Mouse (Mus musculus) lung, postnatal 0 days (tissue): ENCODE results near the gene Anxa6. TPM values are rescaled to one million over a fixed set of nuclear protein-coding genes. Genes with fewer than 3 reads are reported as not detected.
A peak's percentile ranks its signal among the peaks of the same experiment; 100 is the strongest.

Experiments used
- ATAC-seq: fragments of 200-750 bp; cut with Nextera tagmentation; 2 replicates; pipeline ENCODE4 v1.8.0; 2017; ENCODE audit warnings: moderate library complexity
- DNase-seq: peaks from one replicate; pipeline ENCODE4 v3.0.0-alpha.2; 2016; ENCODE audit warnings: low spot score
- H3K27ac ChIP-seq: fragments of 300-500 bp; sonication (generic); 2 replicates; pipeline ENCODE4 v1.5.1; 2014; ENCODE audit warnings: antibody characterized with exemption, mild to moderate bottlenecking, low read length, mixed read lengths
- H3K27me3 ChIP-seq: fragments of 300-500 bp; sonication (generic); replicated peaks from 2 replicates; pipeline ENCODE4 v1.6.1; 2014; ENCODE audit warnings: low read length, mixed read lengths; ENCODE audit not compliant: insufficient read depth
- H3K36me3 ChIP-seq: fragments of 300-500 bp; sonication (generic); 2 replicates; pipeline ENCODE4 v1.6.1; 2014; ENCODE audit warnings: low read length, mixed read lengths; ENCODE audit not compliant: insufficient read depth
- H3K4me1 ChIP-seq: fragments of 300-500 bp; sonication (generic); 2 replicates; pipeline ENCODE4 v1.6.1; 2014; ENCODE audit warnings: antibody characterized with exemption, low read depth, low read length, mixed read lengths; ENCODE audit not compliant: insufficient read depth
- H3K4me2 ChIP-seq: fragments of 300-500 bp; sonication (generic); replicated peaks from 2 replicates; pipeline ENCODE4 v1.6.1; 2014; ENCODE audit warnings: low read depth, mild to moderate bottlenecking, low read length, moderate library complexity, mixed read lengths
- H3K4me3 ChIP-seq: fragments of 300-500 bp; sonication (generic); 2 replicates; pipeline ENCODE4 v1.5.1; 2014; ENCODE audit warnings: low read depth, low read length
- H3K9ac ChIP-seq: fragments of 300-500 bp; sonication (generic); replicated peaks from 2 replicates; pipeline ENCODE4 v1.6.1; 2014; ENCODE audit warnings: low read depth, mild to moderate bottlenecking
- H3K9me3 ChIP-seq: fragments of 300-500 bp; sonication (generic); 2 replicates; pipeline ENCODE4 v1.6.1; 2016; ENCODE audit warnings: low read length, mixed read lengths
- CTCF ChIP-seq: IDR thresholded peaks from 2 replicates; pipeline ENCODE4 v1.5.1; 2016; ENCODE audit warnings: antibody characterized with exemption, mild to moderate bottlenecking
- EP300 ChIP-seq: IDR thresholded peaks from 2 replicates; pipeline ENCODE4 v1.6.1; 2016; ENCODE audit warnings: antibody characterized with exemption, mild to moderate bottlenecking, control low read depth
- WGBS: fragments of 180-500 bp; shearing (Covaris S2); extraction: QIAGEN DNeasy Blood & Tissue Kit; methylation state at CpG from one replicate; pipeline ENCODE4 v1.1.7; 2014; 5-methylcytosine and 5-hydroxymethylcytosine counted together
- polyA plus RNA-seq: library from polyadenylated mRNA; unstranded; fragments of >200 nt; fragmentation: Nextera tagmentation; extraction: Ambion mirVana; gene quantifications from 2 replicates; pipeline ENCODE4 v1.2.1, GENCODE M21; 2015

Anxa6 gene
- polyA plus RNA-seq, 1 experiment from 2014 or later, result 228 TPM

- Histone ChIP-seq H3K4me3 (no peak overlapping the region), H3K4me1 (peaks cover 4% of the 10 kb centered on the region), H3K27me3 (no peaks in the 10 kb centered on the region), H3K9me3 (no peaks in the 10 kb centered on the region), H3K36me3 (peaks cover 18% of the 10 kb centered on the region), H3K9ac (no peak overlapping the region), H3K4me2 (no peak overlapping the region), H3K27ac (no peak overlapping the region)
- TF ChIP-seq CTCF, result no peak
- TF ChIP-seq EP300, result no peak
- WGBS, result 82% methylated on average over 4 of the region's 4 CpGs
- ATAC-seq (no peak), DNase-seq (no peak)
Measured at GRCm38 (mm10) chr11:54974639-54975038, 58.6 kb downstream of the Anxa6 start.

- no peak for TF ChIP-seq CTCF
- peak; percentile 56; the same call in 1 of the 2 replicates for TF ChIP-seq EP300
- WGBS, result 42% methylated on average over 8 of the region's 8 CpGs
- Histone ChIP-seq H3K4me3 (no peak overlapping the region), H3K4me2 (no peak overlapping the region), H3K4me1 (peaks cover 4% of the 10 kb centered on the region), H3K36me3 (peaks cover 8% of the 10 kb centered on the region), H3K9me3 (no peaks in the 10 kb centered on the region), H3K9ac (no peak overlapping the region), H3K27me3 (no peaks in the 10 kb centered on the region), H3K27ac (peak overlapping the region; percentile 26; the same call in 1 of the 2 replicates)
- DNase-seq (peak; percentile 76), ATAC-seq (peak; percentile 83)
Measured at GRCm38 (mm10) chr11:54973481-54974212, 59.6 kb downstream of the Anxa6 start.

DNA sequence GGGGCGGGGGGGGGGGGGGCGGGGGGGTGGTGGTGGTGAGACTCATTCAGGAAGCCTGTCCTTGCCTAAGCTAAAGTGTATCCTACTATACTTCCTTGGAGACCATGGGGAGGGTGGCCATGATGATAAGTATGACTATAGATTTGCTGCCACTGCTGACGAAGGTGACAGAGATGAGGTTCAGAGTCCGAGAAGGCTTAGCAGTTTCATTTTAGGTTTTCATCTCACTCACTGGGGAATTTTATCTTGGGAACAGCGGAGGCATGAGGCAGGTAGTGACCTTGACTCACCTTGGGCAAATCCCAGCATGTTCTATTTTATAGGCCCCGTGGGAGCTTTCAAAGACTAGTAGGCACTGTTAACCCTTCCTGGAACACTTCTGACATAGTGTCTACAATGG, 60.5 kb downstream of the Anxa6 start:
- H3K27me3 ChIP-seq, result no peaks in the 10 kb centered on the region
- H3K4me3 ChIP-seq, result no peak overlapping the region
- WGBS, result 67% methylated on average over 5 of the region's 6 CpGs
- H3K4me1 ChIP-seq, result peaks cover 4% of the 10 kb centered on the region
- ATAC-seq, result no peak
- TF ChIP-seq CTCF, result no peak
- TF ChIP-seq EP300, result no peak
- H3K4me2 ChIP-seq, result no peak overlapping the region
- H3K36me3 ChIP-seq, result peaks cover 1% of the 10 kb centered on the region; the same call in 1 of the 2 replicates
- no peak overlapping the region for H3K9ac ChIP-seq
- no peak for DNase-seq
- no peaks in the 10 kb centered on the region for H3K9me3 ChIP-seq
- no peak overlapping the region for H3K27ac ChIP-seq

DNA sequence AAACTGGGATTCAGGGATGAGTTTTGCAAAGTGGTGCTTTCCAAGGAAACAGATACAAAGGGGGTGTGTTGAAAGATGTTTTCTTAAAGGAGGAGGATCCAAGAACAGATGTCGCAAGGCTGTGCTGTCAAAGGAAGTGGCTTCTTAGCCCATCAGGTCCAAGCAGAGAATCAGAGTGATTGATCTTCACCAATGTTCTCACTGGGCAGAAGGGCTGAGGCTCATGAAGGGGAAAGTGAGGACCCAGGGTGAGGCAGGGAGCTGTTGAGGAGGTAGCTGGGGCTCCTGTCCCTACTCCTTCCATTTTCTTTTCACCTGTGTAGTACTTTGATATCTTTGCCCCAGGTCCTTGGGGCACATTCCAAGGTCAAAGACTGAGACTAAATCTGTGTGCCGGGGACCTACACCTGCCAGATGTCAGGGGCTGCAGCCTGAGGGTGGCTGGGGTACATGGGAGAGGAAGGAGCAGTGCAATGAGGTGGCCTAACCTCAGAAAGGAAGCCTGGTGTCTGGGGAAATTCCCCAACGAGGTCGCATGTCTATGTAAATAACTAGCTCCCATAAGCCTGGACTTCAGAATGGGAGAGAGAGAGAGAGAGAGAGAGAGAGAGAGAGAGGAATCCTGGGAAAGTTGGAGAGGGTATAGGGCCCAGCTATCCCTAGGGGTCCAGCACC, 61.1 kb downstream of the Anxa6 start:
- Histone ChIP-seq H3K4me1 (peaks cover 4% of the 10 kb centered on the region), H3K27ac (no peak overlapping the region), H3K9ac (no peak overlapping the region), H3K9me3 (no peaks in the 10 kb centered on the region), H3K27me3 (no peaks in the 10 kb centered on the region), H3K36me3 (no peaks in the 10 kb centered on the region), H3K4me2 (no peak overlapping the region), H3K4me3 (no peak overlapping the region)
- peak; percentile 65 for DNase-seq
- WGBS, result 33% methylated on average over 4 of the region's 4 CpGs
- no peak for TF ChIP-seq EP300
- TF ChIP-seq CTCF, result no peak
- peak; percentile 20; the same call in 1 of the 2 replicates for ATAC-seq

GRCm38 (mm10) chr11:54971365-54972048, 61.7 kb downstream of the Anxa6 start:
- ATAC-seq, result peak; percentile 47

GRCm38 (mm10) chr11:54965234-54965633, 68.0 kb downstream of the Anxa6 start:
- ATAC-seq (no peak), DNase-seq (peak; percentile 27)
- 60% methylated on average over 6 of the region's 6 CpGs for WGBS
- no peaks in the 10 kb centered on the region for H3K36me3 ChIP-seq
- H3K27me3 ChIP-seq, result no peaks in the 10 kb centered on the region
- H3K9me3 ChIP-seq, result no peaks in the 10 kb centered on the region
- no peak for TF ChIP-seq CTCF
- TF ChIP-seq EP300, result no peak
- no peaks in the 10 kb centered on the region for H3K4me1 ChIP-seq
- no peak overlapping the region for H3K9ac ChIP-seq
- H3K27ac ChIP-seq, result no peak overlapping the region
- H3K4me3 ChIP-seq, result no peak overlapping the region
- H3K4me2 ChIP-seq, result no peak overlapping the region

More at GRCm38 (mm10) chr11:54971365-54972048, 61.7 kb downstream of the Anxa6 start:
- peaks cover 4% of the 10 kb centered on the region for H3K4me1 ChIP-seq
- 48% methylated on average over 8 of the region's 8 CpGs for WGBS
- no peaks in the 10 kb centered on the region for H3K27me3 ChIP-seq
- no peak overlapping the region for H3K27ac ChIP-seq
- H3K4me3 ChIP-seq, result no peak overlapping the region
- H3K36me3 ChIP-seq, result no peaks in the 10 kb centered on the region
- no peak for TF ChIP-seq CTCF
- TF ChIP-seq EP300, result peak; percentile 46; the same call in 1 of the 2 replicates
- H3K4me2 ChIP-seq, result no peak overlapping the region
- no peak overlapping the region for H3K9ac ChIP-seq
- DNase-seq, result peak; percentile 80
- no peaks in the 10 kb centered on the region for H3K9me3 ChIP-seq
